Mouse (Mus musculus) layer of hippocampus, adult 8-10 months (tissue): ENCODE data around the gene Zkscan7. TPM values are rescaled to one million over a fixed set of nuclear protein-coding genes. Genes with fewer than 3 reads are reported as not detected.

Experiments
- DNase-seq, 2 experiments: peaks; one replicate each; pipeline ENCODE4 v3.0.0; 2022; ENCODE audit warnings: low spot score in 2 of 2
- total RNA-seq, 4 experiments: library from RNA; stranded (reverse); gene quantifications; 2 replicates each; pipeline ENCODE4 v1.2.4; 2022

Zkscan7 gene
- total RNA-seq, 4 experiments from 2014 or later: 4.1 to 6.5 (median 5.9) TPM

- peak; percentile 25 for DNase-seq
These were observed 17.4 kb downstream of the Zkscan7 start for GRCm38 (mm10) chr9:122902717-122903535.

GRCm38 (mm10) chr9:122922436-122922835 is 37.0 kb downstream of the Zkscan7 start:
- DNase-seq: no peak

- peak; percentile 45 to 64 for DNase-seq
These were observed 37.5 kb downstream of the Zkscan7 start, which contains the start of gene Zfp105 for GRCm38 (mm10) chr9:122922936-122923381. Gene Zfp105 (plus strand): TSS chr9:122923072.

- no peak for DNase-seq
These were observed 43.4 kb downstream of the Zkscan7 start for GRCm38 (mm10) chr9:122928915-122929314.

Other genes starting within 250 kb of the Zkscan7 start
- not detected for gene Topaz1, start 138.3 kb upstream of the Zkscan7 start, total RNA-seq
- gene Tcaim, start 80.1 kb upstream of the Zkscan7 start, total RNA-seq: 10 to 100 TPM; 20.1 to 22.9 (median 22.1) TPM
- gene Gm35549, start 41.6 kb upstream of the Zkscan7 start, total RNA-seq: not detected
- gene Zfp445, start 19.7 kb upstream of the Zkscan7 start, total RNA-seq: 100 to 1,000 TPM; 151 to 196 (median 188) TPM
- 1 to 10 TPM; 6.9 to 9.9 (median 8.2) TPM for gene Zfp105, start 37.4 kb downstream of the Zkscan7 start, total RNA-seq
- 10 to 100 TPM; 20.9 to 24.6 (median 23.0) TPM for gene 1110059G10Rik, start 65.3 kb downstream of the Zkscan7 start, total RNA-seq
- under 1 TPM; 0.65 to 0.99 (median 0.81) TPM for gene Kif15, start 65.4 kb downstream of the Zkscan7 start, total RNA-seq
- gene Tmem42, start 135.6 kb downstream of the Zkscan7 start, total RNA-seq: 10 to 100 TPM; 22.0 to 28.7 (median 24.3) TPM
- gene Tgm4, start 149.0 kb downstream of the Zkscan7 start, total RNA-seq: 1 to 10 TPM; 1.2 to 2.2 (median 1.9) TPM
- gene Zdhhc3, start 227.5 kb downstream of the Zkscan7 start, total RNA-seq: 10 to 100 TPM; 57.6 to 60.7 (median 59.0) TPM
- 10 to 100 TPM; 41.0 to 52.4 (median 46.1) TPM for gene Exosc7, start 227.5 kb downstream of the Zkscan7 start, total RNA-seq